Mouse (Mus musculus) lung, adult 2 months (tissue): Measurements from ENCODE around the gene Galnt16.

ENCODE experiments used
- CTCF ChIP-seq: fragments of 200-500 bp; IDR thresholded peaks from 2 replicates; pipeline ENCODE4 v1.5.1; 2011; ENCODE audit warnings: mild to moderate bottlenecking, low read length, control low read depth; ENCODE audit not compliant: insufficient read depth
- POLR2A ChIP-seq: fragments of 200-500 bp; IDR thresholded peaks from 2 replicates; pipeline ENCODE4 v1.6.1; 2011; ENCODE audit warnings: low read depth, mild to moderate bottlenecking, control low read depth, low read length, borderline replicate concordance; ENCODE audit errors: extremely low read depth

DNA sequence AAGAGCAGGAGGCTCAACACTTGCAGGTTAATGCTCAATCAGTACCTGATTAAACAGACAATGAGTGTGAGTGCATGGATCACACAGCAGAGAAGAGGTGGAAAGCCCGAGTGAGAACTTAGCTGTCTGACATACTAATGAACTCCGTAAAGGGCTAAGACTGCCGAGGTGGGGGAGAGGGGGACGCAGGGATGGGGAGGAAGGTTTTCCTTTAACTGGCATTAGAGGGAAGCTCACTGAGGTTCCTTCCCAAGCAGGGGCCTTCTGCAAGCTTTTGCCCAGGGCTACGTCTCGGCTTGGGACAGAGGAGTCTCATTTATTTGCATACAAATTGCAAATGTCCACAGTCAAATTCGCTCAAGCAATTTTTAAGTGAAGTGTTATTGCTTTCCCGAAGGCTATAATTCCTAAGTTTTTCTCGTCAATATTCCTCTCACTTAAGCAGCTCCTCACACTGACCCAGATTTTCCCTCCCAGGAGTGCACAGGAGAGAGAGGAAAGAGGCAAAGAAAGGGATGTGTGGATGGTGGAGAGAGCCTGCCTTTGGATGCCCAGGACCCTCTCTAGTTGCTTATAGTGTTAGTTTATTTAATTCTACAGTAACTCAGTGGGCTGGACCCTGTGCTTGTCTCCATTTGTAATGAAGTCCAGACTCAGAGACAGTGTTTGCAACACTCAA is 94.2 kb downstream of the Galnt16 start:
- TF ChIP-seq CTCF (no peak), POLR2A (no peak)
